Comparison of ENCODE assay signal across 9 mouse cellular contexts in the genomic region with DNA sequence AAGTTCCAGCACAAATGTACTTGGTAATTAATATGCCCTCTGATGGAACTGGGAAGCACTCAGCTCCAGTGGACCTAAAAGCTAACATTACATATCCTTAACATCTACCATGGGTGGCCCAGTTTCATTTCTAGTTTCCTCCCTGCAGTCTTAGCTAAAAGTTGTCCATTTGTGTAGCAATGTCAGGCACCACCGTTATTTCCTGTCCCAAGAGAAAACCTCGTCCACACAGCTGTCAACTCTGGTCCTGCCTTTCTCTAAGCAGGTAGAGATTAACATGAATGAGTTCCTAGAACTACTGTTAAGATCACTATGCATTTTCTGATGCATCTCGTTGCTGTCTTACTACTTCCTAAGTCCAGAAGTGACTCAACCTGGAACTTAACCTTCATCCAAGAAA. TPM values are rescaled to one million over a fixed set of nuclear protein-coding genes. Genes with fewer than 3 reads are reported as not detected.
DNase-seq lines count a peak whose midpoint lies in the region; ATAC-seq and TF ChIP-seq lines count a peak whose summit lies in the region.
"Had no signal": no experiment of that assay in that cellular context is flagged by ENCODE, and none has a peak within 500 bp of the region (broad histone marks: within the 10 kb centered on the region; RNA-seq: fewer than 3 reads in every experiment).

No protein-coding gene starts in this region.

- H3K27ac ChIP-seq in testis, adult 2 months (ENCODE audit: control insufficient read depth, insufficient read depth, low read depth, low read length) = peak overlapping the region; percentile 86
- H3K27ac ChIP-seq in forebrain, postnatal 0 days (ENCODE audit: low read depth, low read length) = no peak overlapping the region
- H3K27ac ChIP-seq in liver, embryonic 16.5 days (ENCODE audit: low read length) = peak overlapping the region; percentile 97; the same call in 1 of the 2 replicates

- 87% methylated on average over 3 of the region's 3 CpGs for WGBS in forebrain, postnatal 0 days
- 20% methylated on average over 3 of the region's 3 CpGs for WGBS in liver, embryonic 16.5 days (ENCODE audit: insufficient replicate concordance)

- H3K36me3 ChIP-seq in testis, adult 2 months (ENCODE audit: control insufficient read depth, insufficient read depth, low read length) = no peaks in the 10 kb centered on the region
- H3K36me3 ChIP-seq in forebrain, postnatal 0 days (ENCODE audit: insufficient read depth) = peaks cover 16% of the 10 kb centered on the region
- H3K36me3 ChIP-seq in liver, embryonic 16.5 days (ENCODE audit: control insufficient read depth, insufficient read depth) = peaks cover 9% of the 10 kb centered on the region

- H3K9ac ChIP-seq in forebrain, postnatal 0 days = no peak overlapping the region
- H3K9ac ChIP-seq in liver, embryonic 16.5 days (ENCODE audit: low read depth, low read length) = peak overlapping the region; percentile 95

- no peak for TF ChIP-seq POLR2A in testis, adult 2 months (IDR thresholded peaks at IDR 0.05; ENCODE audit: control insufficient read depth, low read depth, low read length)

- H3K4me3 ChIP-seq in testis, adult 2 months (ENCODE audit: control insufficient read depth, low read depth, low read length) = peak overlapping the region; percentile 94; the same call in 1 of the 2 replicates
- H3K4me3 ChIP-seq in forebrain, postnatal 0 days (ENCODE audit: low read depth, low read length) = no peak overlapping the region
- peak overlapping the region; percentile 92 for H3K4me3 ChIP-seq in liver, embryonic 16.5 days (ENCODE audit: low read depth, low read length)

- no peak for ATAC-seq in forebrain, postnatal 0 days
- no peak for ATAC-seq in liver, embryonic 16.5 days (ENCODE audit: low read depth)

- H3K4me1 ChIP-seq in testis, adult 2 months (ENCODE audit: control insufficient read depth, insufficient read depth, low read length) = peaks cover 6% of the 10 kb centered on the region
- peaks cover 9% of the 10 kb centered on the region; the same call in 1 of the 2 replicates for H3K4me1 ChIP-seq in forebrain, postnatal 0 days (ENCODE audit: insufficient read depth)
- peaks cover 20% of the 10 kb centered on the region for H3K4me1 ChIP-seq in liver, embryonic 16.5 days (ENCODE audit: control insufficient read depth, low read depth, low read length)

- H3K27me3 ChIP-seq in testis, adult 2 months (ENCODE audit: control insufficient read depth, insufficient read depth, low read length) = no peaks in the 10 kb centered on the region
- no peaks in the 10 kb centered on the region for H3K27me3 ChIP-seq in forebrain, postnatal 0 days (ENCODE audit: insufficient read depth, low read length)
- no peaks in the 10 kb centered on the region for H3K27me3 ChIP-seq in liver, embryonic 16.5 days (ENCODE audit: control insufficient read depth, insufficient read depth, low read depth, low read length)

- no peak for TF ChIP-seq CTCF in testis, adult 2 months (IDR thresholded peaks at IDR 0.05; ENCODE audit: control insufficient read depth, insufficient read depth, insufficient replicate concordance, low read depth, low read length)
- no peak for TF ChIP-seq CTCF in forebrain, postnatal 0 days (IDR thresholded peaks at IDR 0.05; ENCODE audit: low read depth)

- peak overlapping the region; percentile 75 for H3K4me2 ChIP-seq in forebrain, postnatal 0 days (ENCODE audit: low read depth)
- H3K4me2 ChIP-seq in liver, embryonic 16.5 days (ENCODE audit: low read depth, low read length) = peak overlapping the region; percentile 73

- no peaks in the 10 kb centered on the region for H3K9me3 ChIP-seq in forebrain, postnatal 0 days (ENCODE audit: low read length)
- no peaks in the 10 kb centered on the region for H3K9me3 ChIP-seq in liver, embryonic 16.5 days (replicated peaks; ENCODE audit: control insufficient read depth, low read length)

- DNase-seq in testis, postnatal 10 days (ENCODE audit: low spot score) = no peak
- no peak for DNase-seq in forebrain, postnatal 0 days
- no peak for DNase-seq in frontal cortex, postnatal 36 days (ENCODE audit: low spot score in 2 of 2)
- no peak for DNase-seq in layer of hippocampus, adult 8-10 months (ENCODE audit: low spot score in 2 of 2)
- no peak for DNase-seq in frontal cortex, adult 2 months (ENCODE audit: extremely low spot score in 1 of 2, low spot score in 1 of 2)
- no peak for DNase-seq in spleen, postnatal 4 days (ENCODE audit: low spot score in 2 of 2)
- DNase-seq: adrenal gland, postnatal 36 days had no signal

RNA-seq across cellular contexts. Expression of a gene that starts 1.6 kb away (rescaled TPM):
- polyA plus RNA-seq in testis, adult 2 months (2012; rRNA removed) = 67.1 and 77.2 TPM in 2 replicates
- total RNA-seq in forebrain, postnatal 0 days (2014; rRNA removed) = 95.9 and 105 TPM in 2 replicates
- 151 and 155 TPM in 2 replicates for polyA plus RNA-seq in forebrain, postnatal 0 days (2015; fragmentation: Nextera tagmentation; extraction: Ambion mirVana)
- 70.8 and 71.7 TPM in 2 replicates for polyA plus RNA-seq in liver, embryonic 16.5 days (2015; fragmentation: Nextera tagmentation; extraction: Ambion mirVana)
- 10 to 100 TPM; 55.4 to 63.5 (median 58.6) TPM for total RNA-seq in layer of hippocampus, adult 8-10 months (2022)
- 68.5 and 82.5 TPM in 2 replicates for polyA plus RNA-seq in frontal cortex, adult 2 months (2012; rRNA removed)
